Mouse (Mus musculus) B cell, adult 62 days (primary cell): Measurements from ENCODE around the gene Rpl7a. TPM values are rescaled to one million over a fixed set of nuclear protein-coding genes. Genes with fewer than 3 reads are reported as not detected.

Experiments used
- total RNA-seq: library from RNA; stranded (reverse); gene quantifications from 4 replicates; pipeline ENCODE4 v1.2.4, GENCODE M21; 2023

Gene Rpl7a
- total RNA-seq: 729 to 752 TPM (median 742 TPM) in 4 replicates

GRCm38 (mm10) chr2:26910124-26910993 is at the start of gene Rpl7a, which contains the start of gene Med22:
Gene Rpl7a (plus strand): TSS chr2:26910764.
Gene Med22 (minus strand): TSS chr2:26910677.

GRCm38 (mm10) chr2:26864879-26865278 is 45.7 kb upstream of the Rpl7a start, which contains the start of gene Abo:
Gene Abo (minus strand): TSS chr2:26864979.

GRCm38 (mm10) chr2:26902467-26903220 is 7.9 kb upstream of the Rpl7a start, which contains the start of gene Surf6:
Gene Surf6 (minus strand): TSS chr2:26902879.

GRCm38 (mm10) chr2:26915927-26916728 is 5.6 kb downstream of the Rpl7a start, which contains the start of the genes Surf2 and Surf1:
Gene Surf2 (plus strand): TSS chr2:26916367.
Gene Surf1 (minus strand): TSS chr2:26916530.

GRCm38 (mm10) chr2:26933304-26934055 is 22.9 kb downstream of the Rpl7a start, which contains the start of the genes Surf4 and Stkld1:
Gene Surf4 (minus strand): TSS chr2:26933928.
Gene Stkld1 (plus strand): TSS chr2:26934047.

Other genes with a start within 250 kb of the Rpl7a start
- not detected in 4 replicates for gene Lcn4, start 239.5 kb upstream of the Rpl7a start, total RNA-seq
- not detected in 4 replicates for gene Abo, start 45.8 kb upstream of the Rpl7a start, total RNA-seq
- gene Surf6, start 7.9 kb upstream of the Rpl7a start, total RNA-seq: 68.7 to 78.9 TPM (median 72.2 TPM) in 4 replicates
- gene Med22, start 87 bp upstream of the Rpl7a start, total RNA-seq: 14.0 to 17.4 TPM (median 16.1 TPM) in 4 replicates
- 42.9 to 53.5 TPM (median 48.8 TPM) in 4 replicates for gene Surf2, start 5.6 kb downstream of the Rpl7a start, total RNA-seq
- 56.5 to 62.1 TPM (median 58.2 TPM) in 4 replicates for gene Surf1, start 5.8 kb downstream of the Rpl7a start, total RNA-seq
- 62.7 to 69.9 TPM (median 64.5 TPM) in 4 replicates for gene Surf4, start 23.2 kb downstream of the Rpl7a start, total RNA-seq
- gene Stkld1, start 23.3 kb downstream of the Rpl7a start, total RNA-seq: not detected in 4 replicates
- gene Rexo4, start 53.6 kb downstream of the Rpl7a start, total RNA-seq: 57.3 to 75.2 TPM (median 72.6 TPM) in 4 replicates
- gene Adamts13, start 62.7 kb downstream of the Rpl7a start, total RNA-seq: not detected in 4 replicates
- gene Cacfd1, start 99.2 kb downstream of the Rpl7a start, total RNA-seq: 32.1 to 40.4 TPM (median 38.3 TPM) in 4 replicates
- 6.7 to 9.8 TPM (median 8.0 TPM) in 4 replicates for gene Slc2a6, start 117.2 kb downstream of the Rpl7a start, total RNA-seq
- not detected in 4 replicates for gene Mymk, start 161.4 kb downstream of the Rpl7a start, total RNA-seq
- 1.3 to 3.3 TPM (median 1.7 TPM) in 4 replicates for gene Adamtsl2, start 168.6 kb downstream of the Rpl7a start, total RNA-seq
- not detected in 4 replicates for gene Fam163b, start 231.7 kb downstream of the Rpl7a start, total RNA-seq